Mouse (Mus musculus): ENCODE data around the gene Kcnj6.

DNA sequence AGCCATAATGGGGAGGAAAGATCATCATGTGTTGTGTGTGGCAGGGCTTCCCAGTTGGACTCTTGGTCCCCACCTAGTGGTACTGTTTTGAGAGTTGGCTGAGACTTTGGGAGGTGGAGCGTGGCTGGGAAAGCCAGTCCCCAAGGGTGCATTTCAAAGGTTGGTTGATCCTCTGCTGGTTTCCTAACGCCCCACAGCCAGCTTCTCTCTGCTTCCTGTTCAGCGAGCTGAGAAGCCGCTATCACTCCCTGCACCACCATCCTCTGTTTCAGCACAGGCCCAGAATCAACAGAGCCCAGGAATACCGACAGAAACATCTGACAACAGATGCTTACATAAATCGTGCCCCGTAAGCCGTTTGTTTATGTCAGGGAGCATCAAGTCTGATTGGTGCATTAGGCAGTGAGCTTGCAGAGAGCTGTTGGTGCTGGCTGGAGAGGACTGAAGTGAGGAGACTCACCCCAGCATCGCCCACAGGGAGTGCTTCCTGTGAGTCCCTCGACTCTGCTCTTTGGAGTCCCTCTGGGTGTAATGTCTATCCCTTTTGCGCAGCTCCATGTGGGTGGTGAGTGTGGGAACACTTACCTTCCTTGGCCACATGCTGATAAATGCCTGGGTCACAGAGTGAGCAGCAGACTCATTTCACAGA, 253.5 kb downstream of the Kcnj6 start:
- TF ChIP-seq POLR2A (IDR thresholded peaks at IDR 0.05; ENCODE audit: low read depth, low read length) (no peak), CTCF (IDR thresholded peaks at IDR 0.05; ENCODE audit: extremely low read depth, insufficient read length, insufficient replicate concordance, low read depth, low read length) (no peak; the same call in 1 of the 2 replicates)

All from small intestine, adult 2 months (tissue).